Mouse (Mus musculus) heart, postnatal 10 days (tissue): ENCODE data around the gene Foxk2. TPM values are rescaled to one million over a fixed set of nuclear protein-coding genes. Genes with fewer than 3 reads are reported as not detected.
A peak's percentile ranks its signal among the peaks of the same experiment; 100 is the strongest.
"Not testable (repeated sequence)": the region's sequence is repeated elsewhere in the genome, so short reads cannot be mapped to it uniquely, and the experiment has no call there.

ENCODE experiments used
- DNase-seq, 2 experiments: peaks; one replicate each; pipeline ENCODE4 v3.0.0; 2021
- intact Hi-C: fragments of 180-260 bp; cut with DNase I; formaldehyde crosslinking; loops from one replicate; pipeline ENCODE4 v1.15.1; 2025
- total RNA-seq, 2 experiments: library from RNA; stranded (reverse); gene quantifications; 2 replicates each; pipeline ENCODE4 v1.2.3; 2021

Foxk2 gene
- total RNA-seq, 2 experiments from 2014 or later: 23.3 to 27.6 TPM

DNA sequence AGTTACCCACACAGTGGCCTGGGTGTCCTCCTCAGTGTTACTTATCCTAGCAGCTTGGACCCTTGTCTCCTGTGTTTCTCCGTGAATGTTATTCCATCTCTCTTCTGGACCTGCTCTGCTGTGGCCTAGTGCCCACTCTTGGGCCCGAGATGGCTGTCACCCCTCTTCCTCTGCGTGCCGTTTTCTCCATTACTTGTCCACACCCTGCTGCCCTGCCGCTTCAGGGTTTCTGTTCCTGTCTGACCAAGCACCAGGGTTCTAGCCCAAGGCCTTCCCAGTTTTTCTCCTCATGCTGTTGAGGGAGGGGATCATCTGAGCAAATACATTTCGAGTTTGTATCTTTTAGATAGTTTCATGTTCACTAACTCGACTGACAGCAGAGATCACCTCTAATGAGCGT, 17.7 kb downstream of the Foxk2 start:
- no peak for DNase-seq
- intact Hi-C loops: no loop called here

DNA sequence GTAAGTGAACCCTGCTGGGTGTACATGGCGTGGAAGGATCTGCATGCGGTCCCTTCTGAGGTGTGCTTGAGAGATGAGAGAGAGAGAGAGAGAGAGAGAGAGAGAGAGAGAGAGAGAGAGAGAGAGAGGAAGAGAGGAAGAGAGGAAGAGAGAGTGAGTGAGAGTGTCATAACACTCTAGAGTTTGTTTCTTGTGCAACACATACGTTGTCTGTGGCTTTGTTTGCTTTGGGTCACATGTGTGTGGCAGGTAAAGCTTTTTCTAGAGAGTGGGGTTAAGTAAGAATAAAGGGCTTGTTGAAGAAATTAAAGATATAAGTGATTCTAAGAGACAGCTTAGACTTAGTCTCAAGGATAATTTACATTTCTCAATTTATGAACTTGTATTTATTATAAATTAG, 18.2 kb downstream of the Foxk2 start:
- intact Hi-C loops: no loop called here
- DNase-seq: no peak

DNA sequence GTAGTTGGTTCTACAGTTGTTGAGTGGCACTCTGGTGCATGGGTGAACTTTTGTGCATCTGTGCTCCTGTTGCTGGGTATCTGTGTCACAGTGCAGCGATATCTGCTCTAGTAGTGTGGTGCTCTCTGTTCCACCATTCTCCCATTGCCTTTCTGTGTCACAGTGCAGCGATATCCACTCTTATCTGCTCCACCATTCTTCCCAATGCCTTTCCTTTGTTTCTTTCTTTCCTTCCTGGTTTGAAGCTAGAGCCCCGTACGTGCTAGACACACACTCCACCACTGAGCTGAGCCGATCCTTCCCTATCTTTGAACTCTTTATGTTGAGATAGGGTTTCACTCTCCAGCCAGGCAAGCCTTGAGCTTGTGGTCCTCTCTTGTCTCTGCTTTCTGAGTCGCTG, 23.1 kb downstream of the Foxk2 start:
- DNase-seq: no peak
- intact Hi-C loops: no loop called here

DNA sequence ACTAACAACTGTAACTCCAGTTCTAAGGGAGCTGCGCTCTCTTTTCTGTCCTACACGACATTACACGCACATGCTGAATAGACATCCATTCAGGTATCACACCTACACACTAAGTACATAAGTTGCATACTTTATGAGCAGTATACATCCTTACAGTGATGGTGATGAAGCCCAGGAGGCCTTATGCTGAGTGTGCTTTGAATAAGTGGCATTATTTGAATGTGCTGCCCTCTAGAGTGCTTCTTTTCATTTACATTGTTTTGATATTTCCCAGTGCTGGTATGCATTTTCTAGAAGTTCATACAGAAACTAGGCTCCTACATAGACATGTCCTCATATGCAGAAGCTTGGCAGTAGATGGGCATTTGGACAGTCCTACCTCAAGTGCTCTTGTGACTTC, 30.1 kb downstream of the Foxk2 start:
- DNase-seq: no peak
- intact Hi-C loops: no loop called here

DNA sequence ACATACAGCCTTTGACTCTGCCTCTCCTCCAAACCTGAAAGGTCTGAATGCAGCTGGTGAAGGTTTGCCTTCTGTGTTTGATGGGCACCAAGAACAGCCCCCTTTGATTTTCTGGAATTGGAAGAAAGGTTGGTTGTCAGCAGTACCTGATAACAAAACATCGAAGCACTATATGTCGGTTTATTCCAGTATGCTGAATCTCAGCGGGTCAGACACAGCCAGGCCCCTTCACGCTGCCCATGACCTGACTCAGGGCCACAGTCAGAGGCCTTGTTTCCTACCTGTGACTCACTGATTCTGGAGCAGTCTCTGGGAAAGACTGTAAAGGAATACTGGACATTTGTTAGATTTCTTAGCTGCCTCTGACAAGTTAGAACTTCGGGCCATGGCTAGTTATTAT, 35.0 kb downstream of the Foxk2 start:
- intact Hi-C loops: no loop called here
- DNase-seq: no peak

DNA sequence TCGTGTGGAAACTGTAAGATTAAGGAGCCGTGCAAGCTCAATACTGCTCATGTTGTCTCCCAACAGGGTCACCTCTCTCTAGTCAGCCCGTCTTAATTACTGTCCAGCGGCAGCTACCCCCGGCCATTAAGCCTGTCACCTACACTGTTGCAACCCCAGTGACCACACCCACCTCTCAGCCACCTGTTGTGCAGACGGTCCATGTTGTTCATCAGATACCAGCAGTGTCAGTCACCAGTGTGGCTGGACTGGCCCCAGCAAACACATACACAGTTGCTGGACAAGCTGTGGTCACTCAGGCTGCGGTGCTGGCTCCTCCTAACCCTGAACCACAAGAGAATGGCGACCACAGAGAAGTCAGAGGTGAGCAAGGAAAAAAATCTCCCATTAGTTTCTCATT, 38.7 kb downstream of the Foxk2 start:
- intact Hi-C loops: no loop called here
- no peak for DNase-seq

DNA sequence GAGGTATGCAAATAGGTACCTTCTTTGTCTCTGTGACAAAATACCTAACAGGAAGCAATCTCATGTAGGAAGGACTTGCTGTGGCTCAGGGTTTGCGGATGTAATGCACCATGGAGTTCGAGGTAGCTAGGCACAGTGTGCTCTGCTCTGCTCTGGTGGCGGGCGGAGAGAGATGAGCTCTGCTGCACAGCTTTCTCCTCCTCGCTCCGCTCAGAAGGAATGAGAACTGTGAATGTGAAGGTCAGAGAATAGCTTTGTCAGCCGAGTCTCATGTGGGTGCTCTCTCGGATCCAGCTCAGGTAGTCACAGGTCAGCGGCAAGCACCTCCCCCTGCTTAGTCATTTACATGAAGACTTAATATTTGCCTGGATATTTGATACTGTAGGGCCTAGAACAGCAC, 40.5 kb downstream of the Foxk2 start:
- intact Hi-C loops: no loop called here
- DNase-seq: no peak

DNA sequence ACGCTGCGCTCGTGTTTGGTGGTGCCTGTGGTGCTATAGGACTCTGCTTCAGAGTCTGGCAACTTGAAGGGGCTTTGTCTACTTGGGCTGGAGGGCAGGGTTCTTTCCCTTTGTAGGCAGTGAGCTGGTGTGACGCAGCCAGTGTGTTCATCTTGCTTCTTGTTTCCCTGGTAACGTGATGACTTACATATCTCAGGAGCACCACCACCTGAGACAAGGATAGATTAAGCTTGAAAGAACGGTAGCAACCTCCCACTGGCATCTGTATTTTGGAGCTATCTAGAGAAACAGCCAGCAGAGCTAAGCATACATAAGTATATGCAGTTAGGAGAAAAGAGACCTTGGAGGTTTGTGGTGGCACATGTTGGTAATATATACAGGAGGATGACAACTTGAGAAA, 45.6 kb downstream of the Foxk2 start:
- no peak for DNase-seq
- intact Hi-C loops: loop anchor here (2.0 kb wide), 1 partner anchor 15 kb away; no protein-coding TSS in a partner anchor

DNA sequence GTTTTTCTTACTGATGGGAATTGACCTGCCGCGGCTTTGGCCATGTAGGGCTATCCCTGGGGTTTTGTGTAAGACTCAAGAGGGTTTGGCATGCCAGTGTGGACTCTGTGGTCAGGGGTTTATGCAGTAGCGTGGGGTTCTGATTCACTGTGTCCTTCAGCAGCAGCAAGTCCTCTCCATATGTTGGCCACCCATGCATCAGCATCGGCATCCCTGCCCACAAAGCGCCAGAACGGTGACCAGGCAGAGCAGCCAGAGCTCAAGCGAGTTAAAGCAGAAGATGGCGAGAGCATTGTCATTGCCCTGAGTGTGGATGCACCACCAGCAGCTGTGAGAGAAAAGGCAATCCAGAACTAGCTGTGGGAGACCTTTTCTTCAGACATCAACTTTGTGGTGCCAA, 46.8 kb downstream of the Foxk2 start:
- DNase-seq: no peak
- intact Hi-C loops: no loop called here

DNA sequence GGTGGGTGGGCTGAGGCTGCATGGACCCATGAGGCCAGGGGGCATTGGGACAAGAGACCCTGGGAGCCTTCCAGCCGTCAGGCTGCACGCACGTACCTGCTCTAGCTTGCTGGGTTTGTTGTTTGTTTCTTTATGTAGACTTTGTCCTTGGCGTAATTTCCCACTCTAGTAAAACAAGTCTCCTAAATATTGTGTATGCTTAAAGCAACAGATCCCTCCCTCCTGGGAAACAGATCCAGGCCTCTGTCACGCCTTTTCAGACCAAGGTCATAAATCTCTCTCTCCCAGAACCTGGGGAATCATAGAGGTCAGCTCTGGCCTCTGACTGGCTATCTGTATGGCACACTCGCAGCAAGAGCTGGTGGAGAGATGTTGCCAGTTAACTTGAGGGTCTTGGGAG, 47.9 kb downstream of the Foxk2 start:
- intact Hi-C loops: not testable (repeated sequence)

DNA sequence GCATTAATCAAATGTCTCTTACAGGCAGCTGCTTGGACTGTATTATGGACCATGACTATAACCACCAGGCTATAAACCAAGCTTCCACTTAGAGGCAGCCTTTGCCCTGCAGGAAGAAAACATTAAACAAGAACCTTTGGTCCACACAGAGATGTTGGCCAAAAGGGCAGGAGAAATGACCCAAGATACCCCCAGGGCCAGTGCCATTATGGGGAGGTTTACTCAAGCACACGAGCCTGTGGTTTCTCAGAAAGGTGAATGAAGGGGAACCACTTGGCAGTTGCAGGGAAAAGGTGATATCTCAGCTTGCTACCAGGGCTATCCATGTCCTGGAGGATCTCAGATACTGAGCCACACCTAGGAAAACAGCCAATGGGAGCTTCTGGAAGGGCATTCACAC, 66.2 kb downstream of the Foxk2 start:
- intact Hi-C loops: no loop called here
- no peak for DNase-seq

More for the DNA sequence above, 47.9 kb downstream of the Foxk2 start:
- not testable (repeated sequence) for DNase-seq

DNA sequence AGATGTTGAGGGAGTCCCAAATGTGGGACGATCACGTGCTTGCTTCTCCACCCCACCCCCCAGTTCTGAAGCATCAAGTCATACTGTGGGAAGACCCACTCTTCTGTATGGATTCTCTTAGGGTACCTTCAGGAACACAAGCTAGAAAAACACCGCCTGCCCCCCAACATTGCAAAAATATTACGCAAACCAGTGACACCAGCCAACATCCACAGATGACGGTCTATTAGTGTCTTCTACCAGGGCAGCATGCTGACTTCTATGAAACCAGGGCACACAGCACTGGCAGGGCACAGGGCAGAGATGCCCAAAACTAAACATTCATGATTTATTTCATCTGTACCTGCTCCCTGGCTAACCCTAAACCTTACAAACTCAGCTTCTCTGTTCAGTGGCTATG, 66.9 kb downstream of the Foxk2 start:
- no peak for DNase-seq
- intact Hi-C loops: no loop called here

DNA sequence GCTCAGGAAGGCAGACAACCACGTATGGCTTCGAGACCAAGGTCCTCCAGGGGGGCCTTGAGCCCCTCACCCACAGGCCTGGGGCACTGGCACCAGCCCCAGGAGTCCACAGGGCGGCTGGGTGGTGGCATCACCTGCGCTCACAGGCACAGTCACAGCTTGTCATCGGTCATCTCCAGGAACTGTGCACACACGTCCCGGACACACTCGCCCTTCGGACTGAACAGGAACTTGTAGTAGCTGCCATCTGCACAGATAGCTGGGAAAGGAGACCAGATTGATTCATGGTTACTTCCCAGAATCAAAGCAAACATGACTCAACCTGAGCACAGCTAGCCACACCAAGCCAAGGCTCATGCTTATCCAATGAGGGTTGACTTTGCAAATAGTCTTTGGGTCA, 68.4 kb downstream of the Foxk2 start:
- no peak for DNase-seq
- intact Hi-C loops: no loop called here

DNA sequence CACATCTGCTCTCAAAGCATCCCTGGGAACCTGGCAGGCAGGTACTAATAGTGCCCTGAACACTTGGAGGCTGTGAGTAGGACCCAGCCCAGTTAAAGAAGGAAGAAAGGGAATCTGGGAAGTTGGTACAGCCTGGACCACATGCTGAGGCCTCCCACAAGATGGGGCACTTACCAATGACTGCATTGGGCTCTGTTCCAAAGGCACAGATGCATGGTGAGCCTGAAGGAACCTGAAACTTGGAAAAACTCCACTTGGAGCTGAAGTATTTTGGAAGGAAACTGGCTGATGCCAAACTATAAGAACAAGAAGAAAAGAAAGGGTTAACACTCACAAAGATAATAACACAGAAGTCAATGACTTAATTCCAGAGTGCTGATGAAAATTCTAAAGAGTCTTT, 68.8 kb downstream of the Foxk2 start:
- DNase-seq: no peak
- intact Hi-C loops: no loop called here

DNA sequence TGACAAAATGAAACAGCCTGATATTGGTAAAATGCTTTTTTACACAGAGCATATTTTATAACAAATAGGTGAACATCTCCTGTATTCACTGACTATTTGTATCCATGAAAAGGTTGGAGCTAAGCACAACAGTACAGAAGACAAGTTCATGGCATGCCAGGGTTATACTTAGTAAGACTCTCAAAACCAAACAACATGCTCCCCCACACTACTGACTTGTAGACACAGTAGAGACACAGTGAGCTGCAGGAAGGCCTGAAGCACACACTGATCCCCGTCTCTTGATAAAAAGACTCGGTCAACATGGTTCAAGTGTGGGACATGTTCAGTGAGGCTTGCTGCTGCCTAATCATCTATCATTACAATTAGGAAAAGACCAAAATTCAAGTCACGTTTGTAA, 71.9 kb downstream of the Foxk2 start:
- intact Hi-C loops: no loop called here
- DNase-seq: no peak

DNA sequence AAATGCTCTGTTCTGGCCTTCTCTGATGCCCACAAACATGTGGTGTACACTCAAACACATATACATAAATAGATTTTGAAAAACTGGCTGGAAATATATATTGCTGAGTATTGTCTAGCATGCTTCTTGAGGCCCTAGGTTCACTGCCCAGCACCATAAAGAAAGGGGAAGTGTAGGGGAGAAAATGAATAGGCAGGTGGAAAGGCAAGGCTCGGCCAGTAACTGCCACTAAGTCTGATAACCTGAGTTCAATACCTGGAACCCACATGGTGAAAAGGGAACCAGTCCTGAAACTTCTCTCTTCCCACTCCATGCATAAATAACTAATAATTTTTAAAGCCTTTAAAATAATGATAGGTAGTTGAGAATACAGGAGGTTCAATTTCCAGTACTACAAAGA, 79.9 kb downstream of the Foxk2 start:
- intact Hi-C loops: no loop called here
- DNase-seq: no peak

DNA sequence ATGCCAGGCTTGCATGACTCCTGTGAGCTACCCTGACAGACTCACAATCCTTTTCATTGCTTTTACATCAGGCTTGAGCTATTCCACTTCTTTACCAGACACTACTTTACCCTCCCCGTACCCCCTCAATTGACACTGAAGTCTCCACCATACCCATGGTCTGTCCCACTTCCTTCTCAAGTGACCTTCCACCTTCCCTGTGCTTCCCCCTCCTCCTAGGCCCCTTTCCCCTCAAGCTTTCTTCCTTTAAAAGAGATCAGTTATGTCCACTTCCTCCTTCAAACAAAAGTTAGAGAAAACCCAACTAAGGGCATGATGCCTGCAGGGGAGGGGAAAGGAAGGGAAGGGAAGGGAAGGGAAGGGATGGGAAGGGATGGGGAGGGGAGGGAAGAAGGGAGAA, 80.5 kb downstream of the Foxk2 start:
- intact Hi-C loops: no loop called here
- DNase-seq: no peak

DNA sequence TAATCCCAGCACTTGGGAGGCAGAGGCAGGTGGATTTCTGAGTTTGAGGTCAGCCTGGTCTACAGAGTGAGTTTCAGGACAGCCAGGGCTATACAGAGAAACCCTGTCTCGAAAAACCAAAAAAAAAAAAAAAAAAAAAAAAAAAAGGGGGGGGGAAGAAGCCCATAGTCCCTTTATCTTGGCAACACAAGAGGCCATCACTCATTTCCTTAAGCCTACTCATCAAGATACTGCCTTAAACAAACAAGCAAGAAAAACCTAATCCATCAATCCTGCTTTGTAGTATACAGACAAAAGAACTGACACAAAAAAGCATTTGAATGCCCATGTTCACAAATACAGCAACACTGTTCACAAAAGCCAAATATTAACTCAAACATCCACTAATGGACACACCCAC, 82.6 kb downstream of the Foxk2 start:
- intact Hi-C loops, DNase-seq: not testable (repeated sequence)

DNA sequence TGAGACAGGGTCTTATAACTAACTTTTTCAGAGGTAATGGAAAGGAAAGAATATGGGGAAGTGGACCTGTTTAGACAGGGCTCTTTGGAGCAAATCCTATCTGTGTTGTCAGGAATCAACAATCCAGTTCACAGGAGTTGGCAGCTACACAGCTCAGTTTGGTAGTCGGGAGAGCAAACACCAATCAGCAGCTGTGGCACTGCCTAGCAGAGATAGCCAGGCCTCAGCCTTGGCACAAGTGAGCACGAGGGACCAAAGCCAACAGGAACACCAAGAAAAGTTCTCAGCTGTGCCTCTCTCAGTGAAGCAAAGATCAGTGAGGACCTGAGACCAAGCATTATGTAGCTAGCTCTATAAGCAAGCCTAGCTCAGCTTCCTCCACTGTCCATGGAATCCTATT, 87.2 kb downstream of the Foxk2 start:
- intact Hi-C loops: no loop called here
- peak; percentile 69 to 72 for DNase-seq

DNA sequence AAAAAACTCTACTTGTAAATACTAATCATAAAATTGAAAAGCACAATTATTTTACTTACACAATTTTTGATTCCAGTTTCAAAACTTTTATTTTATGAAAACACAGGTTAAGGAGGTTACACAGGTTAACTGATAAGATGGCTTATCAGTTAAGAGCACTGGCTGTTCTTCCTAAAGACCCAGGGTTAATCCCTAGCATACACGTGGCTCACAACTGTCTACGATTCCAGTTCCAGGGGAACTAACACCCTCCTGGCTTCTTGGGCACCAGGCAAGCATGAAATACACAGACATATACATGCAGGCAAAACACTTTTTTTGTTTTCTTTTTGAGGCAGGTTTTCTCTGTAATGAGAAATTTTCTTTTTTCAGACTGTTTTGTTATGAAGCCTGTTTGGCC, 88.4 kb downstream of the Foxk2 start:
- intact Hi-C loops: no loop called here

DNA sequence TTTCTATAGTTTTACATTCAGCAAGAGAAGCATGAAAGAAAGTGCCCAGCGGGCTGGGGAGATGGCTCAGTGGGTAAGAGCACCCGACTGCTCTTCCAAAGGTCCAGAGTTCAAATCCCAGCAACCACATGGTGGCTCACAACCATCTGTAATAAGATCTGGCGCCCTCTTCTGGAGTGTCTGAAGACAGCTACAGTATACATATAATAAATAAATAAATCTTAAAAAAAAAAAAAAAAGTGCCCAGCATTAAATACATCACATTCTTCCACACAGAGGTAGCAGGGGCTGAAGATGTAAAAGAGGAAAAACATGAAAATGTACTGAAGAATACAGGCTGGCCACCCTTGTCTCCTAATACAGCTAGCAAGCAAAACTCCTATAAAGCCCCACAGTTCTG, 88.9 kb downstream of the Foxk2 start:
- intact Hi-C loops: not testable (repeated sequence)

More for the DNA sequence above, 88.4 kb downstream of the Foxk2 start:
- DNase-seq: no peak

DNA sequence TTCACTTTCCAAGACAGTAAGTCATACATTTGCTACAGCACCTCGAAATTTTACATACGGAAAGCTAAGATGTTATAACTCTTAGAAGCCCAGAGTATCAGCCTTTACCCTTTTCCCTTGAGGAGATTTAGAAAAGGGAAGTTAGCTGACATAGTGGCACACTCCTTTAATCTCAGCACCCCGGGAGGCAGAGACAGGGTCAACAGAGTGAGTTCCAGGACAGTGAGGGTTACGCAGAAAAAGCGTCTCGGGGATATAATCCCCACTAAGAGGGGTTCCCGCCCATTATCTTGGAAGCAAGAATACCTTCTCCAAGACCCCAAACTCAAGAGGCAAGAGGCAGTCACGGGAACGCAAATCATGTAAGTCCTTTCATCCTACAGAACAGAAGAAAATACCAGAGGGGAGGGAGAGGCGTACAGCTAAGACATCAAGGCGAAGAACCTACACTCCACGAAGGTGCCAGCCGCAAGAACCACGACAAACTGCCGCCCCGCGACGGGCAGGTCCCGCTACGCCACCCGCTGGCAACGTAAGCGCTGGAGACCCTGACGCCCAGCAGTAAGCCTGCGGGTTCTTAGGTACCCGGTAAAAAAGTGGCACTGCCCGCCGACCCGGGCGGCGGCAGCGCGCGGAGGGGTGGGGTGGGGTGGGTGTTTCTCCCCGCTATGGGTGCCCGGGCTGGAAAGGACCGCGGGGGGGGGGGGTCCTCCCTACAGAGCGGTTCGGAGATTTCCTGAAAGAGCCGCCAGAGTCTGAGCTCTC, 93.7 kb downstream of the Foxk2 start:
- intact Hi-C loops: loop anchor here (5.0 kb wide), 2 partner anchors 69 to 116 kb away; partner anchors contain the start of genes Fn3krp and Narf
- peak; percentile 31 to 44 for DNase-seq

More for the DNA sequence above, 88.9 kb downstream of the Foxk2 start:
- not testable (repeated sequence) for DNase-seq
